Mouse (Mus musculus): ENCODE measurements at regions not wholly inside any gene's neighbourhood (a gene's known extent, or its start where the extent isn't known, plus 50 kb on each side); places are given as distances from the start of the nearest gene placed in this dataset.

DNA sequence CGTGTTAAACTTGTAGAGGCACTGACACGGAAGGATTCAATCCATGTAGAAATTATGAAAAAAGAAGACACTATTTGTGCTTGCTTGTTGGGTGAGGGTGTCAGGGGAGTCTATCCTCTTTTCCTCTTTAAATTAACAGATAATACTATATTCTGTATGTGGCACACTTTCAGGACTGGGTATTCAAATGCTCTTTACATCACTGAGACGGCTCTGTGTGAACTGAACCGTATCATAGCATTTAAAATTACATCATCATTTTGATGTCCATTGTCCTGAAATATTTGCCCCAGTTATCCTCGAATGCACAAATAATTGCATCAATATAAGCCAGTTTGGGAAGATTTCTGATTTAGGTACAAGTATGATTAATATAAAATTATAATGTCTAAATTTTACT lies 478.2 kb downstream of the Ptprc start:
- no peak for TF ChIP-seq CTCF (IDR thresholded peaks at IDR 0.05; ENCODE audit: borderline replicate concordance, control insufficient read depth, extremely low read depth, insufficient read depth, low read length, poor library complexity)
- no peak for TF ChIP-seq POLR2A (IDR thresholded peaks at IDR 0.05; ENCODE audit: control insufficient read depth, extremely low read depth, insufficient read depth, low read length, poor library complexity)

All from thymus, adult 2 months (tissue).